Mouse (Mus musculus): Measurements from ENCODE around the gene Zscan4-ps1.
"Not testable (repeated sequence)": the region's sequence is repeated elsewhere in the genome, so short reads cannot be mapped to it uniquely, and the experiment has no call there.

The Zscan4-ps1 gene

DNA sequence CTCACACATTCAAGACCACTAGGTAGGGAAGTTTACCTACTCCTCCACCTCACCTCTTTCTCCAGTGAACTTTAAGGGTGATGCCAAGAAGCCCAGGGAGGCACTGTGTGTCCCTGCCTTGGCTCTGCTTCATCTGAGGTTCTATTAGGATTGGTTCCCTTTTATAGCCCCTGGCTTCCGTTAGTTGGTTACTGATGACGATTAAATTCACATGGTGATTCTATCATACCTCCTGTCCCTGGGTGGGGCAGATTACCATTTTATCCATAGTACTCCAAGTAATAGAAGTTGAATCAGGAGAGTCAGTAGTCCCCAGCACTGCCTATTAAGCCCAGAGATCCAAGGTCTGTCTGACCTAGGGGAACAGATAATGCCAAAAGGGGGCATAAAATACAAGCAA lies at the start of gene Zscan4-ps1:
Zscan4-ps1 (minus strand) TSS at position 101 of the 400 bp plus-strand sequence.
- not testable (repeated sequence) for DNase-seq (ENCODE audit: low spot score in 2 of 2)
